Mouse (Mus musculus): ENCODE data around the gene Gns.

- no peak for TF ChIP-seq CTCF (IDR thresholded peaks at IDR 0.05; ENCODE audit: low read depth, low read length)
- no peak for TF ChIP-seq POLR2A (IDR thresholded peaks at IDR 0.05; ENCODE audit: extremely low read depth, insufficient read depth, low read length)
These were observed 2.4 kb downstream of the Gns start for GRCm38 (mm10) chr10:121367271-121367670.

Data from liver, adult 2 months (tissue).